Mouse (Mus musculus): ENCODE data around the gene Pheta2.
"Not testable (repeated sequence)": the region's sequence is repeated elsewhere in the genome, so short reads cannot be mapped to it uniquely, and the experiment has no call there.

Gene Pheta2

DNA sequence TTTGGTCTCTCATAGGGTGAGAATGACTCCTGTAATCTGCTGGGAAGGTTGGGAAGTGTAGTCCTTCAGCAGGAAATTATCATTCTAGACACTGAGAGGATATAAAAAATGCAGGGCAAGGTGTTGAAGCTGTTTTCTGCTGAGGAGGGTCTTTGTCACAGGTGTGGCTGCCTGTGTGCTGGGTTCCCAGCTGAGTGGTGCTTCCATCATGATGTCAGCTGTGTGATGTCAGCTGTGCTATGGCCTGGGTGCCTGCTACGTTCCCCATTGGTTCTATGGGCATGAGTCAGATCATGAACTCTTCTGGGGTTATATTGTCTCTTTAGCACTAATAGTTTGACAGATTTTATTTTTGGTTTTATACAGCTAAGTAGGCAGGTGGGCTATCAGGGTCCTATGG, 30.1 kb downstream of the Pheta2 start:
- no peak for DNase-seq (ENCODE audit: inconsistent ontology term)

DNA sequence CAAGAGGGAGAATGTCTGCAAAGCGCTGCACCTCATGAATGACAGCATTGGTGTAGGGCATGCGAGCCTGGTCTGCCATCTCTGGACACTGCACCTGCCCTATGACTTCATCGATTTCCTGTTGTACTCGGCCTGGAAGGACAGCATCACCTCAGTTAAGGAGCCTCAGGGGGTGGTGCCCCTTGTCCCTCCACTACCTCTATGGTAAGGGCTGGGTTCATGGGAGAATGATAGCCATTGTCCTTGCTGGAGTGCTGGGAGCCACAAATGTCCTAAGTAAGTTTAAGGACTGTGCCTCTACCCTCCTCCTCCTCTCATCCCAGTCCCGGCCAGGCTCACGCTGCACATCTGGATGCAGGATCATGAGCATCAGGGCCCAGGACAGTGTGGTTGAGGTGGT, 33.7 kb downstream of the Pheta2 start:
- DNase-seq (ENCODE audit: inconsistent ontology term): no peak

DNA sequence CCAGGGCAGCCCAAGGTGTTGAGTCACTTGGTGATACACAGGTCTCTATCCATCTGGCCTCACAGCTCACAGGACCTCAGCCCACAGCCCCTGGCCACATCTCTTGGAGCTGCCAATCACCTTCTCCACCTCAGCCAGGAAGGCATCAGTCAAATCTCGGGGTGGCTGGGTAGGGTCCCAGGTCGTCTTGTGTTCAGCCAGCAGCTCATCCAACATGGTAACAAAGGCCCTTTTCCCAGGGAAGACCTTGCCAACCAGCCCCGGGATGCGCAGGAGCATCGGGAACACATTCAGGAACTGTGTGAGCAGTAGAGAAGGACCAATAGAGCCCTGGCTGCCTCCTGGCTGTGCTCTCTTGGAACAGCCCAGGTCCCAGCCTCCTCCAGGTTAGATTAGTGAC, 34.2 kb downstream of the Pheta2 start:
- DNase-seq (ENCODE audit: inconsistent ontology term): no peak

DNA sequence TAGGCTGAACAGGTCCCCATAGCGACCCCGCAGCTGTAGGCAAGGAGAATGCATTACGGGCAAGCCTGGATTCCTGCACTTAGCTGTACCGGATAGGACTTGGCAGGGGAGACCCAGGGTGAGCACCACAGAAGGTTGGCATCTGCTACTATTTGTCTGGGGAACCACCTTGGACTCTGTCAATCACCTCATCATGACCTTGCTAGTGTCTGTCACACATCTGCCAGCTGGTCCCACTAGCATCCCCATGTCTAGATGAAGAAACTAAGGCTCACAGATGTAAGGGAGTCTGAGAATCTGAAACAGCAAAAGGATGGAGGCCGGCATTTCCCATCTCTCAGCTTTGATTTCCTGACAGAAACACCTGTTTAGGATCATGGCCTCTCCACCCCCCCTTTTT, 35.7 kb downstream of the Pheta2 start:
- no peak for DNase-seq (ENCODE audit: inconsistent ontology term)

DNA sequence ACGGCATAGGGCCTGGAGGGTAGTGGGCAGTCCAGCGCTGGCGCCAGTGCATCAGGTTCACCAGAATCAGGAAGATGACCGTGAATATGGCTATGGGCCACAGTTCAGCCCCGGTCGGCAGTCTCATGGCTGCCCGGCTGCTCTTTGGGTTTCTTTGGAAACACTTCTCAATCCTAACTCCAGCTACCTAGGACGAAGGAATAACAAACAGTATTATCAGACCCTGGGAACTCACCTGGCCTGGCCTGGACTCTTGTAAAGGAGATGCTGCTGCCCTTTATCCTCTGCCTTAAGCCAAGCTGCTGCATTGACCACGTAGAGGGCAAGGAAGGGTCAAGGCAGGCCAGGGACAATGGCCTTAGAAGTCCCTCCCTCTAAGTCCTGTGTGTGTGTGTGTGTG, 37.1 kb downstream of the Pheta2 start:
- no peak for DNase-seq (ENCODE audit: inconsistent ontology term)

DNA sequence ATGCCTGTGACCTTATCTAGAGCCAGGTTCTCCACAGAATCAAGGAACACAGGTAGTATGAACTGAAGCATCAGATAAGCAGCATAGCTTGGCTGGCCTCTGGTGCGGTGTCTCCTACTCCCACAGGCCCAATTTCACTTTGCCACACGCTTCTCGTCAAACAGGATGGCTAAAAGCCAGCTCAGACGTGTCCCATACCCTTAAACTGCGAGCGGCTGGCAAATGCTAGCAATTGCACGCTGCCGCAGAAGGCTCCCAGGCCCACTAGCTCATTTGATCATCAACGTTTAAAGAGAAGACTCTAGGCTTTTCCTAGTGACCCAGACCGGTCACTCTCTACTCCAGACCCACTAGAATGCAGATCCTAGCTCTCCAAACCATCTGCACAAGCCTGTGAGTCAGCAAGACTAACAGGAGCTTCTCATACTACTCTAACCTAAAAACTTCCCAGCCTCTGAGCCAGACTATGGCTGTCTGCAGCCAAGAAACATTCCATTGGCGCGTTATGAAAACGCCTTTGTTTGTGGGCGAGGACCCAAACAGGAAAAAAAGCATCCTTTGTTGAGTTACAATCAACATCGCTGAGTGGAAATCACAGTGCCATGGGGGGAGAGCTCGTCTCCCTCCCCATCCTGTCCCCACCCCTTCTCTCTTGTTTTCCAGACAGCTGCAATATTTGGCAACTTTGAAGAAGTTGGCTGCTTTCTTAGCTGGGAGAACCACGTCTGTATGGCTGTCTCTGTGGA, 37.8 kb downstream of the Pheta2 start:
- DNase-seq (ENCODE audit: inconsistent ontology term): peak; percentile 96

DNA sequence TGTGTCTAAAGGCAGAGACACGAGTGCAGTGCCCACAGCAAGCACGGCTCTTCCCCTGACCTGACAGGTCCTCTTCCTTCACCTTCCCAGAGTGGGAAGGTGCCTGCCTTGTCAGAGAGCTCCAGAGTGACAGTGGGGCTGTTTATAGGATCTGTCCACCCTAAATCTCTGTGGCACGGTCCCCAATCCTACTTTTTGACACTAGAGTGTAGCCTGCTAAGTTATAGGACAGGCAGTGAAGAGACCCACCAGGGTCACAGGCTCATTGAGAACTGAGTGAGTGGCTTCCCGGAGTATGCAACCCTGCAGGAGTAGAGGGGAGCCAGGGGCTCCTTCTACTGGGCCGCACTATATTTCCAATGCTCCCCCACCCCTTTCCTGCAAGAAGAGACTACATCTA, 39.0 kb downstream of the Pheta2 start:
- no peak for DNase-seq (ENCODE audit: inconsistent ontology term)

DNA sequence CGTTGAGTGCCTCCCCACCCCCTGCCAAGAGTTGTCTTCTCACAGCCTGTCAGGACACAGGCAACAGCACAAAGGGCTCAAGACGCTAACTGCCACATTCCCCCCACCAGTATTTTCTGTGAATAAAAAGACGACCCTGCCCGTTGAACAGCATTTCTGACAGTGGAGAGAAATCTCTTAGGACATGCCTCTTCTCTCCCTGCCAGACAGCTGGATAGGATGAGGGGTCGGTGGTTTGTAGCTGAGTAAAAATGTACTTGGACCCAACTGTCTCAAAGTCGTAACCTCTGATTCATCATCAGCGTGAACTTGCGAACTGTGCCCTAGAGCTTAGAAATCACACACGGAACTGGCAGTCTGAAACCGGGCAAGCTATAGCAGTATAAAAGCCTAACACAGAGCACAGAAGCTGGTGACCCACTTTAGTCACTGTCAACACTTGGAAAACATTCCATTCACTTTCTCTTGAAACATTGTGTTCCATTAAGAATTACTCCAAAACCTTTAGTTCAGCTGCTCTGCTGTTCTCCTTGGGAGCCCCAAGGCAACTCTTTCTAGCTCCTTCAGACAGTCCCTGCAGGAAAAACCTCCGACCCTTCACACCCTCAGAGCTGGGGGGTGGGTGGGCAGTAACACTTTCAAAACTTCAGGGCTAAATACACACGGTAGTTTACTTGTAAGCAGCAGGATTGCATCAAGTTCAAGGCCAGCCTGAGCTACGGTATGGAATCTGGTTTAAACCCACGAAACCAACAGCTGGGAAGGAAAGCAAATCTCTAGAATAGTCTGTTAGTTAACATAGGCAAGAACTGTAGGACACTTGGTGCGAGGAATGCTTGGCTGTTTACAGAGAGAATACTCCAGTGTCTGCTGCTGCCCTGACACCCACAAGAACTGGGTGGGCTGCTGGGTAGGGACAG, 39.8 kb downstream of the Pheta2 start:
- DNase-seq (ENCODE audit: inconsistent ontology term): peak; percentile 75

DNA sequence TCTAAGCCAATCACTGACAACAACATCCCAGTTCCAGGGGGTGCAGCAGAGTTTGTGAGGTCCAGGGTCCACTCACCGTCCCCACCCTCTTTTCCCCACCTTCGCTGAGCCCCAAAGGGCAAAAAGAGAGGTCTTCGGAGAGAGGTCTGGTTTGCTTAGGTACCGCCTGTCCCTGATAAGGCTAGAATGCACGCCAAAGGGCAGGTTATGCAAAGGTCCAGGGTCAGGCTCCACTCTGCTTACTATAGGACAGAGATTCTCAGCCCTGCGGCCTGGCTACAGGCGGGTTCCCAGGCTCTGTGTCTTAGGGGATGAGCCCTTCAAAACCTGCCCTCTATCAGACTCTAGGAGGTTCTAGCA, 40.7 kb downstream of the Pheta2 start:
- no peak for DNase-seq (ENCODE audit: inconsistent ontology term)

DNA sequence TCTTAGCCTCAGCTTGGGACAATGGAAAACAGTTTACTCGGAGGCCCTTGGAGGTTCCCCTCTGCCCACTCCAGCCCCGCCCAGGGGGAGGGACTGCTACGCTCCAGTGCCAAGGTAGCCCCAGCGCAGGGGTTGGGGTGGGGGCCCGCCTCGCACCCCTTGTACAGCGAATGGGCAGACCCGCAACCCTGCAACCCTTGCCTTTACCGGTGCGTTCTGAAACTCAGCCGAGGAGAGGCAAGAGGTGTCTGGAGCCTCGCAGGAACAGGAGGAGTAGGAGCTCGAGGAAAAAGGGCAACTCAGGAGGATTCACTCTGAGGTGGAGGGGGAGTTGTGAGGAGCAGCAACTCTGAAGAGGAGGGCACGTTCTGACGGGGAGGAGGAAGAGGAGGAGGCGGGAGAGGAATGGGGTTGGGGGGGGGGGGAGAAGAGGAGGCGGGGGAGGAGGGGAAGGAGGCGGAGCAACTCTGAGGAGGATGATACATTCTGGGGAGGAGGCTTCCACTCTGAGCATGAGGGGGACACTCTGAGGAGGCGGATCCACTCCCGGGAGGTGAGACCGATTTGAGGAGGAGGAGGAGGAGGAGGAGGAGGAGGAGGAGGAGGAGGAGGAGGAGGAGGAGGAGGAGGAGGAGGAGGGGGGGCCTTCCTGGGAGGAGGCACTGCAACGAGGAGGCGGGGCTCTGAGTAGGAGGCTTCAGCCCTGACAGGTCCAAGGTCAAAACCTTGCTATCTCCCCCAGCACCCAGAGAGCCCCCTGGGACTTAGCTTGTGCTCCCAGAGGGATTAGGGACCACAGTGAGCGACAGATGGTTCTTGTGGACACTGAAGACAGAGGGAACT, 41.4 kb downstream of the Pheta2 start, which contains the start of gene Cyp2d22:
Cyp2d22 (minus strand) TSS at position 390 of the 843 bp plus-strand sequence.
- DNase-seq (ENCODE audit: inconsistent ontology term): peak; percentile 88

DNA sequence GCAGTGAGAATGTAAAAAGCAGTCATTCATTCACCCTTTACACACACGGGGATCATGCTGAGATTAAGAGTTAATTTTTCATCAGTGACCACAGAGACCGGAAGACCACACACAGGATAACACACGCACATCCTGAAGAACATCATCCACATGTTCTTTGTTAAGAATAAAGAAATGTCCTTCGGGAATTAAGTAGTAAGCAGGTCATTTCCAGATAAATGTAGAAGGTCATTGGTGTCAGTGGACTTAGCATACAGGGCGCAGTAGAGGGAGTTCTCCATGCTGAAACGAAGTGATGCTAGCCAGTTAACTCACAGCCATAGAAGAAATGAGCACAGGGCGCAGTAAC, 41.9 kb downstream of the Pheta2 start:
- DNase-seq (ENCODE audit: inconsistent ontology term): no peak

DNA sequence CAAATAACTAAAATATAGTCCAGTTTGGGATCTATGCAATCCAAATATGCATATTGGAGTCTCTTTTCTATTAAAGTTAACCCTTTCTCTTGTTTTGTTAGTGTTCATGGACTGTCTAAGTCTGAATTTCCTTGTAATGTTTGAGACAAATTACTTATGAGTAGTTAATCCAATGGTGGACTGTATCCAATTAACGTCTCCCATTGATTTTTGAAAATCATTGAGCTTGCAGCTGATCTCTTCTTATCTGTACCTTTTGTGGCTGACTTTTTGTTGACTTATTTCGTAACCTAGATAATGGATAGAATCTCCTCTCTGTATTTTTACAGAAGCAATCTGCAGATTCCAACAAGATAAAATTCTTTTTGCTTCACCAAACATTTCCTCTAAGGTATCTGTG, 43.7 kb downstream of the Pheta2 start:
- no peak for DNase-seq (ENCODE audit: inconsistent ontology term)

DNA sequence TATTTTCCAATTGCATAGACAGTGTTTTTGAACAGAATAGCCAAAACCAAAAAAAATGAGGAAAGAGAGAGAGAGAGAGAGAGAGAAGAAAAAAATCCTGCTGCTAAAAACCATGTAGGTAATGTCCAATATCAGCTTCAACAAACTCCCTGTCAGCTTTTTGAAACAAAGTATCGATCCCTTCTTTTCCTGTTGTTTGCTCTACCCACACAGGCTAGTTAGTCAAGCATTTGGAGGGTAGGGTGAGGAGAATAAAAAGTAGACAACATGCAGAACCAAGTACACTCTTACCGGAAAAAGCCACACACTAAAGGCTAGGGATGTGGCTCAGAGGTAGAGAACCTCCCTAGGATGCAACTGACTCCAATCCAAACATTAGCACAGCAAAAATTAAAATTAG, 47.0 kb downstream of the Pheta2 start:
- DNase-seq (ENCODE audit: inconsistent ontology term): no peak

DNA sequence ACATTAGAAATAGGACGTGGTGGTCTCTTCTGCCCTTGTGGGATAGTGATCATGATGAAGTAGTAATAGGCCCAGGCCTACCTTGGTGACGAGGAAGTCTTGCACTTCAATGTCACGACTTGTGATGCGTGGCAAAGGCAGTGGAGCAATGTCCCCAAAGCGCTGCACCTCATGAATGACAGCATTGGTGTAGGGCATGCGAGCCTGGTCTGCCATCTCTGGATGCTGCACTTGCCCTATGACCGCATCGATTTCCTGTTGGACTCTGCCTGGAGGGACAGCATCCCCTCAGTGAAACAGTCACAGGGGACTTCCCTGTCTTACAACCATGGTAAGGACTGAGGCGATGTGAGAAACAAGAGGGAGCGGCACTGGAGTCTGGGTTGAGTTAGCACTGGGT, 51.2 kb downstream of the Pheta2 start:
- DNase-seq (ENCODE audit: inconsistent ontology term): not testable (repeated sequence)

DNA sequence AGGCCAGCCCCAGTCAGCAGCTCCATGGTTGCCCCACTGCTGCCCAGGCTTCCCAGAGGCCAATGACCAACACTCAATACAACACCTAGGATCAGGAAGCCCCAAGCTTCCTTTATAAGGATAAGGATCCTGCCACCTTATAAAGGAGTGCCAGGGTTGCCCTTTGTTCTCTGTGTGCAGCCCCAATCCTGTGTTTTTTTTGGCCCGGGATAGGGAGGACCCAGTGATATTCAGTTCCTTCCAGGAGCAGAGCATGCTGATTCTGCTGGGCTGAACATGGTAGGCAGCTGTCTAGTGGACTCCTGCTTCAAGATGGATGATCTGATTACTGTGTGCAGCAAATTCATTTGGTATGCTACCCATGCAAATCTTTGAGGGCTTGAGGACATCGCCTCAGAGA, 55.2 kb downstream of the Pheta2 start, which contains the start of gene Cyp2d11:
Cyp2d11 (minus strand) TSS at position 101 of the 400 bp plus-strand sequence.
- not testable (repeated sequence) for DNase-seq (ENCODE audit: inconsistent ontology term)
